Mouse (Mus musculus) olfactory bulb, adult 2 months (tissue): ENCODE data around the gene Sdf4.

Source experiments
- CTCF ChIP-seq: fragments of 200-500 bp; IDR thresholded peaks from 2 replicates; pipeline ENCODE4 v1.5.1; 2012; ENCODE audit warnings: low read depth, mild to moderate bottlenecking, low read length, moderate library complexity; ENCODE audit not compliant: insufficient read depth
- POLR2A ChIP-seq: fragments of 200-500 bp; IDR thresholded peaks from 2 replicates; pipeline ENCODE4 v1.6.1; 2012; ENCODE audit warnings: mild to moderate bottlenecking, low read depth, low read length, moderate library complexity; ENCODE audit not compliant: insufficient read depth

DNA sequence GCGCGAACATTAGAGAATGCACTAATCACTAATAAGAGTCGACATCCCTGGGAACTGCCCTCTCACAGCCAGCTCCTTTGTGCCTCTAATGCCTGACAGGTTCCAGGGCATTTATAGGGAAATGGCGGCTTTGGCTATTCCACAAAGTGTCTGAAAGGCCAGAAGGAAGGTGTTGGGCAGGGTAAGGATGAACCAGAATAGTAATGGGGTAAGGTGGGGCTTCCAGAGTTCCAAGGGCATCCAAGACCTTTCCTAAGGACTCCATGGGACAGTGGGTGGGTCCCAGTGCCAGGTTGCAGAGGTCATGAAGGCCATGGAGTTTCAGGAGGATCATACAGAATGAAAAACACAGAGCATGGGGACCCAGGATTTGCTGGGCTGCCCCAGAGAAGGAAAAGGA lies 41.6 kb downstream of the Sdf4 start:
- TF ChIP-seq CTCF: no peak
- no peak for TF ChIP-seq POLR2A
